Mouse (Mus musculus) brain, embryonic 14.5 days (tissue): ENCODE results near the gene Tmem107.

Source experiments
- CTCF ChIP-seq: fragments of 200-500 bp; IDR thresholded peaks from 2 replicates; pipeline ENCODE4 v1.5.1; 2012; ENCODE audit warnings: inconsistent platforms, mild to moderate bottlenecking, moderate library complexity, borderline replicate concordance; ENCODE audit not compliant: insufficient read depth, insufficient read length; ENCODE audit errors: extremely low read depth
- POLR2A ChIP-seq: fragments of 200-500 bp; IDR thresholded peaks from 2 replicates; pipeline ENCODE4 v1.6.1; 2012; ENCODE audit warnings: mild to moderate bottlenecking, inconsistent platforms, borderline replicate concordance; ENCODE audit not compliant: poor library complexity, insufficient read depth, insufficient read length, severe bottlenecking; ENCODE audit errors: extremely low read depth

- TF ChIP-seq POLR2A (no peak), CTCF (no peak)
These were observed 35.2 kb upstream of the Tmem107 start for GRCm38 (mm10) chr11:69035411-69035810.
